Mouse (Mus musculus) left cerebral cortex, adult 8-10 months (tissue): Measurements from ENCODE around the gene Nmrk2. TPM values are rescaled to one million over a fixed set of nuclear protein-coding genes. Genes with fewer than 3 reads are reported as not detected.
A peak's percentile ranks its signal among the peaks of the same experiment; 100 is the strongest.
"Not testable (repeated sequence)": the region's sequence is repeated elsewhere in the genome, so short reads cannot be mapped to it uniquely, and the experiment has no call there.

Experiments
- DNase-seq, 2 experiments: peaks; one replicate each; pipeline ENCODE4 v3.0.0; 2022; ENCODE audit warnings: low spot score in 2 of 2
- total RNA-seq, 4 experiments: library from RNA; stranded (reverse); gene quantifications; 2 replicates each; pipeline ENCODE4 v1.2.4; 2022

The Nmrk2 gene
- total RNA-seq, 4 experiments from 2014 or later = 0.18 TPM; not detected in 3

GRCm38 (mm10) chr10:81184765-81185164, 17.1 kb downstream of the Nmrk2 start:
- DNase-seq = no peak

GRCm38 (mm10) chr10:81183805-81184204, 18.0 kb downstream of the Nmrk2 start, which contains the start of gene 4930442H23Rik:
Gene 4930442H23Rik (minus strand): TSS chr10:81183849.
- no peak for DNase-seq

- DNase-seq = peak; percentile 94 to 99
These were observed 19.2 kb downstream of the Nmrk2 start, which contains the start of gene Dapk3 for GRCm38 (mm10) chr10:81182336-81183333. Gene Dapk3 (plus strand): TSS chr10:81183005.

GRCm38 (mm10) chr10:81181860-81182259, 20.0 kb downstream of the Nmrk2 start:
- DNase-seq = not testable (repeated sequence)

GRCm38 (mm10) chr10:81180946-81181345, 20.9 kb downstream of the Nmrk2 start:
- no peak for DNase-seq

GRCm38 (mm10) chr10:81179451-81180342, 22.2 kb downstream of the Nmrk2 start:
- DNase-seq = no peak

GRCm38 (mm10) chr10:81178927-81179326, 22.9 kb downstream of the Nmrk2 start:
- no peak for DNase-seq

GRCm38 (mm10) chr10:81177958-81178712, 23.7 kb downstream of the Nmrk2 start:
- DNase-seq = no peak

GRCm38 (mm10) chr10:81177491-81177925, 24.3 kb downstream of the Nmrk2 start:
- DNase-seq = no peak

GRCm38 (mm10) chr10:81176466-81177271, 25.2 kb downstream of the Nmrk2 start, which contains the start of gene Eef2:
Gene Eef2 (plus strand): TSS chr10:81176631.
- DNase-seq = peak; percentile 97 to 98

- no peak for DNase-seq
These were observed 25.9 kb downstream of the Nmrk2 start for GRCm38 (mm10) chr10:81175936-81176465.

GRCm38 (mm10) chr10:81175345-81175701, 26.5 kb downstream of the Nmrk2 start:
- DNase-seq = not testable (repeated sequence)

GRCm38 (mm10) chr10:81174617-81175344, 27.1 kb downstream of the Nmrk2 start:
- peak in 1 of 2 experiments; percentile 73 for DNase-seq

GRCm38 (mm10) chr10:81173132-81173531, 28.7 kb downstream of the Nmrk2 start:
- DNase-seq = peak in 1 of 2 experiments; percentile 80

GRCm38 (mm10) chr10:81169411-81169900, 32.4 kb downstream of the Nmrk2 start:
- DNase-seq = not testable (repeated sequence)

GRCm38 (mm10) chr10:81168521-81169244, 33.2 kb downstream of the Nmrk2 start:
- DNase-seq = peak in 1 of 2 experiments; percentile 78

- no peak for DNase-seq
These were observed 33.8 kb downstream of the Nmrk2 start for GRCm38 (mm10) chr10:81168087-81168431.
